Mouse (Mus musculus): ENCODE measurements around the gene Lrrc8d. TPM values are rescaled to one million over a fixed set of nuclear protein-coding genes. Genes with fewer than 3 reads are reported as not detected.

Lrrc8d gene
- polyA plus RNA-seq, 1 experiment from 2014 or later: 24.5 TPM

DNA sequence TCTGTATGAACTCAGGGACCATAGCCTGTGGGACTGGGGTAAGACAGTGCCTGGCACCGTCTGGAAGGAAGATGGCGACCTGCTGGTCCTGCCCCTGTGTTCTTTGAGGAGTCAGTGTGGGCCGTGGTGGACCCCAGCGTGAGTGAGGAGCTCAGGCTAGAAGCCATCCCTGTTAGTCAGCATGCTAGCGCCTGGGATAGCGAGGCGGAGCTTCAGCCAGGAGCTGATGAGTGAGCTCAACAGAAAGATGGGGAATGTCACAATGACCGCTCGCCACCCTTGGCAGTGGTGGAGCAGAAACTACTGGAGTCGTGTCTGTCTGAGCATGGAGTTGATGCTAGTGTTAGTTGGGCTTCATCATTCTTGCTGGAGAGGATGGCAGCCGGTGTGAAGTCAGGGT, 109.3 kb downstream of the Lrrc8d start:
- H3K27ac ChIP-seq (ENCODE audit: low read depth, low read length): no peak overlapping the region
- WGBS: 89% methylated on average over 11 of the region's 11 CpGs
- no peak overlapping the region for H3K9ac ChIP-seq (ENCODE audit: low read length)
- peaks cover 6% of the 10 kb centered on the region; the same call in 1 of the 2 replicates for H3K9me3 ChIP-seq (ENCODE audit: control insufficient read depth, low read length)
- peaks cover 24% of the 10 kb centered on the region for H3K36me3 ChIP-seq (ENCODE audit: control insufficient read depth, insufficient read depth, low read length)
- no peak for ATAC-seq (ENCODE audit: low FRiP score)
- no peak overlapping the region for H3K4me2 ChIP-seq
- no peak for DNase-seq (ENCODE audit: low spot score, missing footprints)
- H3K27me3 ChIP-seq (ENCODE audit: control insufficient read depth, insufficient read depth, low read length): no peaks in the 10 kb centered on the region
- H3K4me1 ChIP-seq (ENCODE audit: control insufficient read depth, insufficient read depth, low read length): no peaks in the 10 kb centered on the region
- no peak overlapping the region for H3K4me3 ChIP-seq (ENCODE audit: low read depth, low read length)

DNA sequence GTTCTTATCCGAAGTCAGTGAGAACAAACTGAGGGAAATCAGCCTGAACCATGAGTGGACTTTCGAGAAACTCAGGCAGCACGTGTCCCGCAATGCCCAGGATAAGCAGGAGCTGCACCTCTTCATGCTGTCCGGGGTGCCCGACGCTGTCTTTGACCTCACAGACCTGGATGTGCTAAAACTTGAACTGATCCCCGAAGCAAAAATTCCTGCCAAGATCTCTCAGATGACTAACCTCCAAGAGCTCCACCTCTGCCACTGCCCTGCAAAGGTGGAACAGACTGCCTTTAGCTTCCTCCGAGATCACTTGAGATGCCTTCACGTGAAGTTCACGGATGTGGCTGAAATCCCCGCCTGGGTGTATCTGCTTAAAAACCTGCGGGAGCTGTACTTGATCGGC, 113.3 kb downstream of the Lrrc8d start:
- H3K27me3 ChIP-seq (ENCODE audit: control insufficient read depth, insufficient read depth, low read length): no peaks in the 10 kb centered on the region
- H3K9ac ChIP-seq (ENCODE audit: low read length): no peak overlapping the region
- no peak overlapping the region for H3K4me3 ChIP-seq (ENCODE audit: low read depth, low read length)
- 97% methylated on average over 14 of the region's 14 CpGs for WGBS
- DNase-seq (ENCODE audit: low spot score, missing footprints): no peak
- no peaks in the 10 kb centered on the region; the same call in 1 of the 2 replicates for H3K4me1 ChIP-seq (ENCODE audit: control insufficient read depth, insufficient read depth, low read length)
- H3K36me3 ChIP-seq (ENCODE audit: control insufficient read depth, insufficient read depth, low read length): peaks cover 26% of the 10 kb centered on the region
- ATAC-seq (ENCODE audit: low FRiP score): no peak
- H3K4me2 ChIP-seq: no peak overlapping the region
- peaks cover 6% of the 10 kb centered on the region; the same call in 1 of the 2 replicates for H3K9me3 ChIP-seq (ENCODE audit: control insufficient read depth, low read length)
- H3K27ac ChIP-seq (ENCODE audit: low read depth, low read length): no peak overlapping the region

DNA sequence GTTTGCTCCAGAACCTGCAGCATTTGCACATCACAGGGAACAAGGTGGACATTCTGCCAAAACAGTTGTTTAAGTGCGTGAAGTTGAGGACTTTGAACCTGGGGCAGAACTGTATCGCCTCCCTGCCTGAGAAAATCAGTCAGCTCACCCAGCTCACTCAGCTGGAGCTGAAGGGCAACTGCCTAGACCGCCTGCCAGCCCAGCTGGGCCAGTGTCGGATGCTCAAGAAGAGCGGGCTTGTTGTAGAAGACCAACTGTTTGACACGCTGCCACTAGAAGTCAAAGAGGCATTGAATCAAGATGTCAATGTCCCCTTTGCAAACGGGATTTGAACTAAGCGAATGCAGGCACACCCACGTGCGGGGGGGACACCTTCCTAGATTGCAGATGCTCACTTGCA, 114.2 kb downstream of the Lrrc8d start:
- H3K36me3 ChIP-seq (ENCODE audit: control insufficient read depth, insufficient read depth, low read length): peaks cover 26% of the 10 kb centered on the region
- peaks cover 6% of the 10 kb centered on the region; the same call in 1 of the 2 replicates for H3K9me3 ChIP-seq (ENCODE audit: control insufficient read depth, low read length)
- no peak overlapping the region for H3K4me3 ChIP-seq (ENCODE audit: low read depth, low read length)
- DNase-seq (ENCODE audit: low spot score, missing footprints) (no peak), ATAC-seq (ENCODE audit: low FRiP score) (no peak)
- H3K27ac ChIP-seq (ENCODE audit: low read depth, low read length): no peak overlapping the region
- no peak overlapping the region for H3K4me2 ChIP-seq
- H3K9ac ChIP-seq (ENCODE audit: low read length): no peak overlapping the region
- WGBS: 94% methylated on average over 10 of the region's 10 CpGs
- peaks cover 4% of the 10 kb centered on the region; the same call in 1 of the 2 replicates for H3K4me1 ChIP-seq (ENCODE audit: control insufficient read depth, insufficient read depth, low read length)
- H3K27me3 ChIP-seq (ENCODE audit: control insufficient read depth, insufficient read depth, low read length): no peaks in the 10 kb centered on the region

DNA sequence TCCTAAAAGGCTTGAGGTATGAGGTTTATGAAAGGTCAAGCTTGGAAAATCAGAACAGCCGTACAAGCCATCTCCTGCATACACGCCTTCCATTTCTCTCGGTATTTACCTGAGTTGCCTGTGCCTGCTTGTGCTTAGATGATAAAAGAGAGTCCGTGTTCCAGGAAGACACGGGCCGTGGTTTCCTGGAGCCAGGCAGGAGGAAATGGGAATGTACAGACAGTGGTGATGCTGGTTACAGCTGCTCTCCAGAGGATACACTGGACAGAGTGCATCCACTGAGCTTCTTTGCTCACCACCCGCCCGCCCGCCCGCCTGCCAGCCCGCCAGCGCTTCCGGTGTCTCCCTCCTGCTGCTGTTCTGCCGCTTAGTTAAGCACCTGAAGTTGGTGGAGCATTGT, 116.3 kb downstream of the Lrrc8d start:
- DNase-seq (ENCODE audit: low spot score, missing footprints) (no peak), ATAC-seq (ENCODE audit: low FRiP score) (no peak)
- H3K4me3 ChIP-seq (ENCODE audit: low read depth, low read length): no peak overlapping the region
- peaks cover 6% of the 10 kb centered on the region; the same call in 1 of the 2 replicates for H3K9me3 ChIP-seq (ENCODE audit: control insufficient read depth, low read length)
- no peak overlapping the region for H3K9ac ChIP-seq (ENCODE audit: low read length)
- no peak overlapping the region for H3K27ac ChIP-seq (ENCODE audit: low read depth, low read length)
- peaks cover 4% of the 10 kb centered on the region; the same call in 1 of the 2 replicates for H3K4me1 ChIP-seq (ENCODE audit: control insufficient read depth, insufficient read depth, low read length)
- WGBS: 92% methylated on average over 14 of the region's 14 CpGs
- H3K36me3 ChIP-seq (ENCODE audit: control insufficient read depth, insufficient read depth, low read length): peaks cover 26% of the 10 kb centered on the region
- no peaks in the 10 kb centered on the region for H3K27me3 ChIP-seq (ENCODE audit: control insufficient read depth, insufficient read depth, low read length)
- no peak overlapping the region for H3K4me2 ChIP-seq

- Histone ChIP-seq H3K4me1 (ENCODE audit: control insufficient read depth, insufficient read depth, low read length) (peaks cover 4% of the 10 kb centered on the region; the same call in 1 of the 2 replicates), H3K9me3 (ENCODE audit: control insufficient read depth, low read length) (peaks cover 3% of the 10 kb centered on the region; the same call in 1 of the 2 replicates), H3K27me3 (ENCODE audit: control insufficient read depth, insufficient read depth, low read length) (no peaks in the 10 kb centered on the region), H3K27ac (ENCODE audit: low read depth, low read length) (no peak overlapping the region), H3K4me3 (ENCODE audit: low read depth, low read length) (no peak overlapping the region), H3K4me2 (no peak overlapping the region), H3K36me3 (ENCODE audit: control insufficient read depth, insufficient read depth, low read length) (peaks cover 15% of the 10 kb centered on the region), H3K9ac (ENCODE audit: low read length) (no peak overlapping the region)
- DNase-seq (ENCODE audit: low spot score, missing footprints) (no peak), ATAC-seq (ENCODE audit: low FRiP score) (no peak)
- WGBS: 90% methylated on average over 9 of the region's 9 CpGs
These were observed 117.6 kb downstream of the Lrrc8d start for GRCm38 (mm10) chr5:105817248-105817976.

DNA sequence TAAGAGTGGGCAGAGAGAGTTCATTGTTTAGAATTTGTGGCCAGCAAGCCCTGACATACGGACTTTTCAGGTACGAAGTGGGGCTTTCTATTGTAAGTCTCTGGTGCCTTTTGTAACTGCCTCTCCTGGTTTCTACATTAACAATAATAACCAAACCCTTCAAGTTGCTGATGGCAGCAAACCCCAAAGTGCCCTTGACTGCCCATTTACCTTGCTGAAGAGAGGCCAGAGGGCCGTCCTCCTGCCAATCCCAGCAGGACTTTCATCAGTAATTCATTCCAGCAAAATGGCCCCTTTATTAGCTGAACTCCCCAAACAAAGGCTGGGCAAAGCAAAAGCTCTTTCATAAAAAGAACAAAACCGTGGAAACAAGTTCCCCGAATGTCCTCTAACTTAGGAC, 118.6 kb downstream of the Lrrc8d start:
- no peak overlapping the region for H3K4me3 ChIP-seq (ENCODE audit: low read depth, low read length)
- H3K4me2 ChIP-seq: no peak overlapping the region
- peaks cover 5% of the 10 kb centered on the region for H3K36me3 ChIP-seq (ENCODE audit: control insufficient read depth, insufficient read depth, low read length)
- no peak for ATAC-seq (ENCODE audit: low FRiP score)
- H3K9me3 ChIP-seq (ENCODE audit: control insufficient read depth, low read length): no peaks in the 10 kb centered on the region
- H3K27ac ChIP-seq (ENCODE audit: low read depth, low read length): no peak overlapping the region
- no peak overlapping the region for H3K9ac ChIP-seq (ENCODE audit: low read length)
- WGBS: 54% methylated on average over 5 of the region's 5 CpGs
- H3K4me1 ChIP-seq (ENCODE audit: control insufficient read depth, insufficient read depth, low read length): peaks cover 4% of the 10 kb centered on the region; the same call in 1 of the 2 replicates
- no peak for DNase-seq (ENCODE audit: low spot score, missing footprints)
- H3K27me3 ChIP-seq (ENCODE audit: control insufficient read depth, insufficient read depth, low read length): no peaks in the 10 kb centered on the region

GRCm38 (mm10) chr5:105821390-105821789, 121.6 kb downstream of the Lrrc8d start:
- Histone ChIP-seq H3K36me3 (ENCODE audit: control insufficient read depth, insufficient read depth, low read length) (no peaks in the 10 kb centered on the region), H3K27ac (ENCODE audit: low read depth, low read length) (no peak overlapping the region), H3K4me2 (no peak overlapping the region), H3K27me3 (ENCODE audit: control insufficient read depth, insufficient read depth, low read length) (no peaks in the 10 kb centered on the region), H3K9ac (ENCODE audit: low read length) (no peak overlapping the region), H3K4me3 (ENCODE audit: low read depth, low read length) (no peak overlapping the region), H3K4me1 (ENCODE audit: control insufficient read depth, insufficient read depth, low read length) (peaks cover 4% of the 10 kb centered on the region; the same call in 1 of the 2 replicates), H3K9me3 (ENCODE audit: control insufficient read depth, low read length) (no peaks in the 10 kb centered on the region)
- 90% methylated on average over 6 of the region's 6 CpGs for WGBS
- no peak for ATAC-seq (ENCODE audit: low FRiP score)
- DNase-seq (ENCODE audit: low spot score, missing footprints): no peak

DNA sequence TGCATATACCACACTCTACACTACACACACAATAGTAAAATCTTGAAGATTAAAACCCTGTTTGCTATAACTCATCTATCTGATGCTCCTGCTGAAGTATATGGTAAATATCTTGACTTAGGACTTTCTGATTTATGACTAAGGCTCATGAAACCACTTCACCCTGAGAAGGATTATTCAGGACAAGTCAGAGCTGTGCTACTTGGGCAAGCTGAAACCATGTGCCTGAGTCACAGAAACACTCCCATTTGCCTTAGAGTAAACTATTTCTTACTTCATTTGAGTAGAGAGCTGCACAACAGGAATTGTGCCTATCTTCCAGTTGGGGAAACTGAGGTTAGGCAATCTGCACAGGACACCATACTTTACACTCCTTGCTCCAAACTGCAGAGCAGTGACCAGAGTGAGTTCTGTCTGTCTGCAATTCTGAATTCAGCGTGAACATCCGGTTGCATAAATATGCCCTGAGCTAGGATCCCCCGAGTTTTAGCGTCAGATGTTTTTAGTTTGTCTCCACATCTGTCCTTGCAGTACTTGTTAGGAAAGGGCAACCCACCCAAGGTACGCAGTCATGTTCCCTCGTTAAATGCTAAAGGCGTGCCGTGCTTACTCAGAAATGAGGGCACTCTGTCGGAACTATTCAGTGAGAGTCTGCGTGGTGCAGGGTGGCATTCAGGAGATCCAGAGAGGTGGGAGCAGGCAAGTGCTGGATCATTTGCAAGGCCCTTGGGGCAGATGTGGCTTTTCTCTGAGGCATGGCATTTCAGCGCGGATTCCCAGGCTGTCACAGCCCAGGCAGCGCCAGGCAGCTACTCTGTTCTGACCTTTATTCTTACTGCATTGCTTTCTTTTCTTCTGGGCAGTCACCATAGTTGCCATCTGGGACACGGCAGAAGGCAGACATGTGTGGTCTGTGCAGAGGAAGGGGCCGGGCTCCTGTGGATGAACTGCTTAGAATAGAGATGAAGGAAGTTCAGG, 123.0 kb downstream of the Lrrc8d start:
- Histone ChIP-seq H3K4me2 (no peak overlapping the region), H3K9ac (ENCODE audit: low read length) (no peak overlapping the region)
- no peak for DNase-seq (ENCODE audit: low spot score, missing footprints)

More for the DNA sequence above, 123.0 kb downstream of the Lrrc8d start:
- H3K36me3 ChIP-seq (ENCODE audit: control insufficient read depth, insufficient read depth, low read length): no peaks in the 10 kb centered on the region
- H3K4me1 ChIP-seq (ENCODE audit: control insufficient read depth, insufficient read depth, low read length): peaks cover 4% of the 10 kb centered on the region; the same call in 1 of the 2 replicates
- no peaks in the 10 kb centered on the region for H3K9me3 ChIP-seq (ENCODE audit: control insufficient read depth, low read length)
- peak; percentile 45; the same call in 1 of the 2 replicates for ATAC-seq (ENCODE audit: low FRiP score)
- no peak overlapping the region for H3K27ac ChIP-seq (ENCODE audit: low read depth, low read length)
- WGBS: 74% methylated on average over 15 of the region's 15 CpGs
- no peaks in the 10 kb centered on the region for H3K27me3 ChIP-seq (ENCODE audit: control insufficient read depth, insufficient read depth, low read length)
- no peak overlapping the region for H3K4me3 ChIP-seq (ENCODE audit: low read depth, low read length)
